Mouse (Mus musculus) hematopoietic stem cell, adult 5-6 weeks (primary cell): ENCODE data around the gene Rapgef3. TPM values are rescaled to one million over a fixed set of nuclear protein-coding genes. Genes with fewer than 3 reads are reported as not detected.
A peak's percentile ranks its signal among the peaks of the same experiment; 100 is the strongest.

Experiments
- ATAC-seq, 2 experiments: fragments of 125-278 bp in 1 of 2; replicated peaks in 1 of 2; 2 replicates each; pipeline ENCODE4 v1.8.0; 2016 to 2017; ENCODE audit warnings: inconsistent platforms in 2 of 2, mild to moderate bottlenecking in 2 of 2, moderate number of reproducible peaks in 2 of 2, low read depth in 1 of 2, moderate TSS enrichment in 1 of 2; ENCODE audit not compliant: low FRiP score in 2 of 2, poor library complexity in 2 of 2, severe bottlenecking in 2 of 2, insufficient read depth in 1 of 2, low TSS enrichment in 1 of 2
- total RNA-seq: library from RNA; stranded (forward); fragments of 172-1452, 232-1000 nt; gene quantifications from 2 replicates; pipeline ENCODE4 v1.2.3, GENCODE M21; 2017

Gene Rapgef3
- total RNA-seq, 1 experiment from 2014 or later, result 18.2 TPM

DNA sequence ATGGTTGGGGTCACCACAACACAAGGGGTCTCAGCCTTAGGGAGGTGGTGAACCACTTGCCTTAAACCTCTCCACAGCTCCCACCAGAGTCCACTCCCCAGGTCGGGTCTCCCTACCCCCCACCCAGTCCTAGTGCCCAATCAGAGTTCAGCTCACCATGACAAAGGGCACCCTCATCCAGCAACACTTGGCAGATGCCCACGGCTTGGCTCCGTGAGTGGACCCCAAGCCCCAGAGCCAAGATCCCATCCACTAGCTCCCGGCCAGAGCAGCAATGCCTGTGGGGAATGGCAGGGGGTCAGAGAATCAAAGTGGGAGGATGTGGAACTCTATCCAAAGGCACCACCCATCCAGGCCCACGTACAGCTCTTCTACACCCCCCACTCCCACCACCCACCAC lies 6.8 kb downstream of the Rapgef3 start:
- ATAC-seq, result no peak

DNA sequence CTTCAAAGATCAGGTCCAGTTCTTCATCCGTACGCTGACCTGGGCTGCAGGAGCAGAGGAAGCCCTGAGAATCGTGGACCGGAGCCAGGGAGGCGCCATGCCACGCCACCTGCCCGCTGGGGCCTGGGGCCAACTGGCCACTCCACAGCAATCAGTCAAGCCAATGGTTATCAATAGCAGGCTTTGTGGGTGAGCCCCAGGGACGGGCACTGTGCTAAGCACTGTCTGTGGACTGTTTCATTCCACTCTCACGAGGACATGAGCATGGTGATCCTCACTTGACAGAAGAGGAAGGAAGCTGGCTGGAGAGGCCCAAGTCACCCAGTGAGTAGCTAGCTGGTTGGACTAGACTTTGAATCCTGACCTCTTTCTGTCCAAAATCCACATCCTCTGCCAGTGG lies 7.8 kb downstream of the Rapgef3 start:
- ATAC-seq, result no peak

DNA sequence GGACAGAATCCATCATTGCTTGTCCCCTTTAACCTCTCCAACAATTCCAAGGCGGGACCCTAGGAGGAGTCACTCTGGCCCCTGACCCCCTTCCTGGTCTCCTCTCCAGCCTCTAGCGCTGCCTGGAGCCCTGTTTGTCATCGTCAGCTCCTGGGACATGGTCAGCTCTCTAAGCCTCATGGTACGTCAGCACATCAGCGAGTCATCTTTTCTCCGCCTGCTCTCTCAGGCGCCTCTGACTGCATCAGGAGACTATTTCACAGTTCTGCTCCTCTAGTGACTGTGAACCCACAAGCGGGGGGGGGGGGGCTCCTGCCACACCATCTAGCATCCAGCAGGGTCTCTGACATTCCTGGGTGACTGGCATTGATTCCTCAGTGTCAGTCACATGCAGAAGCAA lies 12.4 kb downstream of the Rapgef3 start:
- no peak for ATAC-seq

DNA sequence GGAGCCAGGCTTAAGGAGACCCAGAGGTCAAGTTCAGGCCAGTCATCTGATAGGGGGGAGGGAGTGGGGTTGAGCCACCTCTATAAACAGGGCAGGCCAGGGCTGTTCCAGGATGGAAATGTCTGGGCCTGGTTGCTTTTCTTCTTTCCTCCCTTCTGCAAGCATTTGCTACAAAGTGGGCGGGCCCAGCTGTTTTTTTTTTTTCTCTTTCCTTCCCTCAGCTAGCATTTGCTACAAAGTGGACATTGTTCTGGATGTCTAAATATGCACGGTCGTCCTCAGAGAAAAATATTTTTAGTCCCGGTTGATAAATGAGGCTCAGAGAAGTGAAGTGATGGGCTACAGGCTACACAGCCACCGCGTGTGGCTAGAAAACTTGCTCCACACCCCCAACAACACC lies 13.3 kb downstream of the Rapgef3 start:
- ATAC-seq, result no peak

DNA sequence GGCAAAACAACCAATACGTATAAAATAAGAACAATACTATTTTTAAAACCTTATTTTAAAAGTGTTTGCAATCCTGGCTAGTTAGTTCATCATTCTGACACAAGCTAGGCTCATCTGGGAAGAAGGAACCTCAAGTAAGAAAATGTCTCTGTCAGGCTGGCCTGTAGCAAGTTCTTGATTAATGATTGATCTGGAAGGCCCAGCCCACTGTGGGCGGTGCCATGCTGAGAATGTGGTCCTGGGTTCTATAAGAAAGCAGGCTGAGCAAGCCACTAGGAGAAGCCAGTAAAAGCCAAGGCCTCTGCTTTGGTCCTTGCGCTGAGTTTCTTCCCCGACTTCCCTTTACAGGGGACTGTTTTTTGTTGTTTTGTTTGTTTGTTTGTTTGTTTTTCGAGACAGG lies 15.3 kb downstream of the Rapgef3 start:
- no peak for ATAC-seq

DNA sequence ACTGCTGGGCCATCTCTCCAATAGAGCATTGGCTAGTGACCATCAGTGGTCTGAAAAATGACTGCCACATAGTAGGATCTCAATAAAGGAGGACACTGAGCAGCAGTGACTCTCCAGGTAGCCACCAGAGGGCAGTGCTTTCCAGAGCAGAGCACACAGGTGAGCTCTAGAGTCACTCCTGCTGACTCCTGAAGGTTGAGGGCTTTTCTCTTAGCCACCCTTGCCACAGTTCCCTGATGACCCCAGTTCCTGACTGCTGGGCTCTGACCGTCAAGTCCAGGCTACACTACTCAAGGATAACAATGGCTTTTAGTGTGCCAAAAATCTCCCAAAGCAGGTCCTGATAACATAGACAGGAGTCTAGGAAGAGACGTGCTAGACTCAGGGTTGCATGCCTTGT lies 16.1 kb downstream of the Rapgef3 start:
- no peak for ATAC-seq

DNA sequence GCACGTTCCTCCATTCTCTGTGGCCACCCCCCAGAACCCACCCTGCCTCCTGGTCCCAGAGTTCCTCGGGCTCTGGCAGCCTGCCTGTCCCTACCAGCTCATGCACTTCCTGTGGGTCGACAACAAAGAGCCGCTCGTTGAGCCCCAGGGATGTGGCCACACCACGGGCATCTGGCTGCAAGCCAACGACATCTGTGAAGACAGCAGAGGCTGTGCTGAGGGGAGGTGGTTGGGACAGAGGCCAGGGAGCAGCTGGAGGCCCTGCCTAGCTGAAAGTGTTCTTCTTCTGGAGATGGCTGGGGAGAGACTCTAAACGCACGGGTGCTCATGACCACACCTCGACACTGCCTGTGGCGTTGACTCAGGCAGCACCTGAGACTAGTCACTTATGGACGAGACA lies 17.1 kb downstream of the Rapgef3 start:
- peak; percentile 84 to 87 for ATAC-seq

DNA sequence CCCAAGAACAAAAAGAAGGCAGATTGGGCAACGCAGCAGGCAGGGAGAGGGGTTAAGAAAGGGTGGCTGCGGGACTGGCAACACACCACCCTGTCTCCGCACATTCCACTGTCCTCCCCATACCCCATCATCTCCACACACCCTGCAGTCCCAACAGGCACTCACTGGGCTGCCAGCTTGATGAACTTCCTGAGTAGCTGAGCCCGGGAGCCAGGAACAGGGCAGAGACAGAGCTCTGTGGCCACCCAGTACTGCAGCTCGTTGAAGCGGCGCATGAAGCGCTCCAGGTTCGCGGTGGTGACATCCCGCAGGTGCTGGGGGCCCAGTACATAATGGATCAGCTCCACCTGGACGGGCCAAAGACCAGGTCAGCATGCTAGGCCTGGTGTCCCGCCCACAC lies 17.9 kb downstream of the Rapgef3 start:
- ATAC-seq, result no peak

DNA sequence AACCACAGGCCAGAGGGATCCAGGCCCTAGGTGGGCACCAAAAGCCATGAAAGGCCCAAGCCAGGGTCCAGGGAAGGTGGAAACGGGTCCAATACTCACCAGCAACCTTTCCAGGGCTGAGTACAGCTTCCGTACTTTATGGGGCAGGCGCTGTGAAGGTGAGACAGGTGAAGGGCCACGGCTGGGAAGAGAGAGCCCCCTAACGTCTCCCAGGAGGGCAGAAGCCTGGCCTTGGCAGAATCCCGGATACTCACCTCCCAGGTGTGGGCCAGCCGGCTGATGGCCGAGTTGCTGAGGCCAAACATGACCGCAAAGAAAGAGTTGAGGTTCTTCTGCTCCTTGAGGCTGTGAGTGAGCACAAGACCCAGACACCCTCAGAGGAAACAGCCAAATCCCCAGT lies 18.4 kb downstream of the Rapgef3 start:
- ATAC-seq, result no peak

DNA sequence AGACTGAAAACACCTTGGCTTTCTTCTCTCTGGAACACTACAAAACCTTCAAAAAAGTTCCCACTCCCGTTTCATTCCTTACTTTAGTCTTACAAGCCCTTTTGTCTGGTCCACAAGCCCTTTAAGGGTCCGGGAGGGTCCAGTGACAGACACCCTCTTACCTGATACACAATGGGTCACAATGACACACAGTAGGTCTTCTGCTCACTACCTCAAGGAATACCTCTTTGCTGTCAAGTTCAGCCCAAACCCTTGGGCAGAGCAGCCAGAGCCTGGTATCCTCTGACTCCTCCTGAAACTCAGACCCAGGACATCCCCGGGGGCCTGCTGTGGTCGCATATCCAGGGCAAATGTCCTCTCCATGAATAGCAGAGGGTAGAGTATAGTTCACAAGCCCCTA lies 18.8 kb downstream of the Rapgef3 start:
- ATAC-seq, result no peak

DNA sequence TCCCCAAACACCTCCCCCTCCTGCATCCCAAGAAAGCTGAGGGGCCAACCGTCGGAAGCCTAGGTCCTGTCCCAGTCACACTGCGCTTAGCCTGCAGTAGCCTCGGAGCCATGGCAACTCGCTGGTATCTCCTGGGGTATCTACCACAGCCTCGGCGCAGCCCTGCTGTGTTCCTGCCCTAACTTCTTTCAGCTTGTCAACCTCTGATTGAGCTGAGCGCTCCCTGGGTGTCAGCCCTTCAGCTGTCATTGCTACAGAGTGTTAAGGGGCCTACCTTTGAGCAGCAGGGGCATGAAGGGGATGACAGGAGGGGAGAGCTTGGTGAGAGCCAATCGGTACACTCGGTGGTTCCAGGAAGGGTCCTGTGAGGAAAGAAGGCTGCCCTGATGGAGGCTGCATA lies 19.5 kb downstream of the Rapgef3 start:
- ATAC-seq, result no peak

DNA sequence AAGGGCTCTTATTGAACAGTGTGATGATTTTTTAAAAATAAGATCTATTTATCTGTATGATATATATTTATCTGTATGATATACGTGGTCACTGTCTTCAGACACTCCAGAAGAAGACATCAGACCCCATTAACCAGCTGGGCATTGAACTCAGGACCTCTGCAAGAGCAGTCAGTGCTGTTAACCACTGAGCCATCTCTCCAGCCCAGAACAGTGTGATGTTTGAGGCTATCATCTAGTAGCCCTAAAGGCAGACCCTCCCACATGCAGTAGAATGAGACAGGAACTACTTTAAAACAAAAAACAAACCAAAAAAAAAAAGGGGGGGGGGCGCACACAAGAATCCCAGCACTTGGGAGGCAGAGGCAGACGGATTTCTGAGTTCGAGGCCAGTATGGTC lies 20.3 kb downstream of the Rapgef3 start:
- ATAC-seq, result no peak

DNA sequence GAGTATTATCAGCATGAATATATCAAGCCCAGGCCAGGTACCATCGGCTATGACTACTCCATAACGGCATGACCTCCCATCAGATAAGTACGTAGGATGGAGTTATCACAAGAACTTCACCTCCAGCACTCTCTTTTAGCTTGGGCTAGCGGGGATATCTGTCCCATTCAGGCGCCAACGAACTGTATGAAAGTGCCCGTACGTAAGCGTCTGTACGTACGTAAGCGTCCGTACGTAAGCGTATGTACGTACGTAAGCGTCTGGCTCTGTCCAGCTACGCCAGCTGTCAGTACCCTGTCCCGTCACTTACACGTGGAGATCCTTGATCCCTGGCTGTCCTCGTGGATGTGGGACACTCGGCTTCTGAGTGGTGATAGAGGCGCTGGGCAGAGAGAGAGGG lies 21.0 kb downstream of the Rapgef3 start:
- ATAC-seq, result no peak

DNA sequence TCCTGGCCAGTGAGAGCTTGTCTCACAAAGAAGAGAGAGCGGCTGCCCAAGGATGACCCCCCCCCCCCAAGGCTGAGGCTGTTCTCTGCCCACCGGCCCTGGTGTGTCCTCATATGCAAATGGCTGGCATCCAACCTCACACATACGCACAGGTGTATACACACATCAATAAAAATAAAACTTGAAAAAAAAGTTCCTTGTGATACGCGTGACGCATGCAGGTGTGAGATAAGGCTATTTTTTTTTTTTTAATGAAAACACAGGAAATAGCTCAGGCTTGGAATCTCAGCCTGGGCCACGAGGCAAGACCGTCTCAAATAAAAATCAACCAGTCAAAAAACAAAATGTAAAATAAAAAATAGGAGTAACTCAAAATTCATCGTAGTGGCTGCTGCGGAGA lies 21.5 kb downstream of the Rapgef3 start:
- ATAC-seq, result no peak

DNA sequence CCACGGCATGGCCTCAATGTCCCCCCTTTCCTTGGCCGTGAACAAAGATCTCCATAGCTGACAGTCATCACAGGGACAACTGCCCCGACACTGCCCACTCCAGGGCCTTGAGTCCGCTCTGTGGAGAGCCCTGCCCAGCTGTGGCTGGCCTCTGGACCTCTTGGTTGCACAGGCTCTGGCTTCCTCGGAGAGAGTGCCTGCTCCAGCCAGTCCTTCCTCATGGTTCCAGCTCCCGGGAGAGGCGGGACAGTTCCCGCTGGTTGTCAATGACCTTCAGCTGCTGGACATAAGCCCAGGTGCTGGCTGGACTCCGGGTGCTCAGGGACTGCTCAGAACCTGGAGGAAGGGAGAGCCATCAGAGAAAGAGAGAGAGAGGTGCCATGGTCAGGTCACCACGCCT lies 22.4 kb downstream of the Rapgef3 start:
- ATAC-seq, result no peak

DNA sequence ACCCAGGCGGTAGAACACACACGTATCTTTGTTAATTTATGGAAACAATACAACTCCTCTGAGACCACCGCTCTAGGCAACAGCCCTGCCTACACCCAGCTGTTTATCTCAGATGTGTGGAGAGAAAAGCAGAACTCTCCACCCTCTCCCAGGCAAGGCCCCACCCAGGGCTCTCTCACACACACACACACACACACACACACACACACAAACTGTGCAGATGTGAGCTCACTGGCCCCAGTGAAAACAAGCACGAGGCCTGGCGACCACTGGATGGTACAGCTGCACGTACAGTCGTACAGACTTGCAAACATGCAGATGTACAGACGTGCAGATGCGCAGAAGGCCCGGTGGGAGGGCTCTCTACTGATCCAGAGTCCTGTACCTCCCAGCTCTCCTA lies 22.8 kb downstream of the Rapgef3 start:
- peak; percentile 49 to 55; a peak in 3 of 4 replicates for ATAC-seq

DNA sequence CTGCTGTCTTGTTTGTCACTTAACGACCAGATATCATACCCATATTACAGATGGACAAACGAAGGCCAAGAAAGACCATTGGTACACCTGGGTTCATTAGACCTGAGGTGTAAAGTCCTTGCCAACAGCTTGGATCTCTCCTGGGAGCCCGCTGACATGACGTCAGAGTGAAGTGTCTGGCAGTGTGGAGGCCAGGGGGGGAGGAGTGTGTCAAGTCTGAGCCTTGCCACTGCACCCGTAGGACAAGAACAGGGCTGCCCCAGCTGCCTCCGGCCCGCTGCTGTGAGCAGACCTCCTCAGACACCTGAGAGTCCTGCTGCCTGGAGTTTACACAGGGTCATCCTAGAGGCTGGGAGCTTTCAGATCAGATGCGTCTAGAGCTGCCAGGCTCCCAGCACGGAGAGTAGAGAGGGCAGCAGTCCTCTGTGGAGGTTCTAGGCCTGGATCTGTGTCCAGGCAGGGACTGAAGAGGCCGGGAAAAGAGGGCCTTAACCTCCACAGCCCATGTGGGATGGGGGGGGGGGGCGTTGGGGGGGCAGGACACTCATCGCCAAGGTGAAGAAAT lies 23.7 kb downstream of the Rapgef3 start:
- no peak for ATAC-seq

DNA sequence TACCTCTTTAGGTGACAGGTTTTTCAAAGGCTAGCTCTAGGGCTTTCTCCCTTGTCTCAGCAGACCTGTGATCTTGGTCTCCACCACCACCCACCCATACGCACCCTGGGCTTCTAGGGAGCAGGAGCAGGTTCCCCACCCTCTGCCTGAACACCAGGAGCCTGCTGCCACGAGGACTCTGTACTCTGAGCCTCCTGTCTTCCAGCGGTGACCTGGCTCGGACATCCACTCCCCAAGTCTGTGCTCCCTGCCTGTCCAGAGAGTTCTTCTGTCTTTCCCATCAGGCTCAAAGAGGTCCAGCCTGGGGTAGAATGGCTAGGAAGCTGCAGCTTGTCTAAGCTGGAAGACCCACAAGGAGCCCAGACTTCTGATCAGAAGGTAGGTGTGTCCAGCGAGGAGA lies 24.6 kb downstream of the Rapgef3 start:
- no peak for ATAC-seq

DNA sequence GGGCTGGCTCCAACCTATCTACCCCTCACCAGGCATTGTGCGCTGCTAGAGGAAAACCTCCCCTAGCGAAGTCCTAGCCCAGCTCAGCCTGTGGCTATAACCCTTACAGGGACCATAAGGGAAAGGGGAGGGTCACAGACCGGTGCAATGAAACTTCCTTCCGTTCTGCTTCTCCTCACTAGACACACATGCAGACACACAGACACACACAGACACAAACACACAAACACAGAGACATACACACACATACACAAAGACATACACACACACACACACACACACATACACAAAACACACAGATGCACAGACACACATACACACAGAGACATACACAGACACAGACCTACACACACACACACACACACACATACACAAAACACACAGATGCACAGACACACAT lies 25.2 kb downstream of the Rapgef3 start:
- no peak for ATAC-seq

DNA sequence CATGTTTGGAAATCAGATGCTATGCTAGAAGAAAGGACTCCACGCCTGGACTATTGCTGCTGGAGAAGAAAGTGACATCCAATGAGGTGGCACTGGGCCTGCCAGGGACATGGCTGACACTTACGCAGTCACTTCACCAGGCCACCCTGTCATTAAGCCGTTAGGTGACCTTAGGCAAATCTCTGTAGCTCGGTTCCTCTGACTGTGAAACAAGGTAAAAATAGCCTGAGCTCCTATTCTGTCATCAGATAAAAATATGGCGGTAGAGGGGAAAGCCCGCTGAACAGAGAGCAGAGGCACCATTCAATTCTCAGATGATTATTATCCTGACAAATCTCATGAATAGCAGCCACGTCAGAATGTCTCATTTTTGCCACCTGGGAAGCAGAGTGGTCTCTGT lies 25.7 kb downstream of the Rapgef3 start:
- no peak for ATAC-seq
